Mouse (Mus musculus) right cerebral cortex, postnatal 4 days (tissue): ENCODE results near the gene Med29.

Experiments
- DNase-seq: peaks from one replicate; pipeline ENCODE4 v3.0.0-alpha.2; 2022

Gene Med29

DNA sequence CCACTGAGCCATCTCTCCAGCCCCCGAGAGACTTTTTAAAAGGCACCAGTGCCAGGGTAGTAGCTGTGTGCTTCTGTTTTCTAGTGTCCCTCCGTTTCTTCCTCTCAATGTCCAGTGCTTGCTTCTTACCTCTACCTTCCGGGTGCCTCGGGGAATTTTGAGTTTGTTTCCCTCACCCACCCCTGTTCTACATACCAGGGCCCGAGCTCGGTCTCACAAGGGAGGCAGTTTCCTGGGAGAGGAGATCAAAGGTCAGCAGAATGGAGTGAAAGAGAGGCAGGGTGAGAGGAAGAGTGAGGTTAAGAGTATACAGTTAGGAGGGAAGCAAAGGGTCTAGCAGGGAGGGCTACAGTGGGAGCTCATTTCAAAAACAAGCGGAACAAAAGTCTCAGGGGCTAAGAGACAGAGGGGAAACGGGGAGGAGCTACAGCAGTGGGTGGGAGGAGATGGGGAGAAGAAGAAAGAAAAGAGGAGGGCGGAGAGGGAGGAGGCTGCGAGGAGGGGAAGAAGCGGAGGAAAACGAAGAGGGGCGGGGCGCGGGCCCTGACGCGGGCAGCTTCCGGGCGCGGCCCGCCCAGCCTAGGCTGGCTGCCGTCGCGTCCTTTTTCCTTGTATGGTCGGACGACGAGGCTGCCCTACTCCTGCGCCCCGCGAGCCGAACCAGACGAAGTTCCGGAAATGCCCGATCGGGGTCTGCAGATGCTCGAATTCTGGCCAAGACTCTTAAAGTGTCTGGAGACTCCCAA lies 17.2 kb downstream of the Med29 start:
- DNase-seq: peak; percentile 72

GRCm38 (mm10) chr7:28374647-28375046 lies 17.9 kb downstream of the Med29 start:
- no peak for DNase-seq

GRCm38 (mm10) chr7:28373891-28374495 lies 18.5 kb downstream of the Med29 start:
- DNase-seq: no peak

DNA sequence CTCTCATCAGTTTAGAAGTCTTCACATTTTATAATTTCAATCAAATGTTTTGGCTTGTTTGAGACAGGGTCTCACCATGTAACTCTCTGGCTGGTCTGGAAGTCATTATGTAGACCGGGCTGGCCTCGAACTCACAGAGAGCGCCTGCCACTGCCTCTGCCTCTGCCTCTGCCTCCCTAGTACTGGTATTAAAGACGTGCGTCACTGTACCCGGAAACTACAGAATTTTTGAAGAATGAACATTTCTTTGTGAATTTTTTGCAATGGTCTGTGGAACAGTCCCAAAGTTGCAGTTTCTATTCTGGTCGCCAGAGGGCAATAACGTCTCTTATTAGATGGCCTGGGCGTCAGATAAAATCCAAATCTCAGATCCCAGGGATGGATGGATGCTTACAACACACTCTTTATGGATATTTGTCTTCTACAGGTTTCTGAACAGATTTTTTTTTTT lies 19.4 kb downstream of the Med29 start:
- peak; percentile 74 for DNase-seq

GRCm38 (mm10) chr7:28372251-28373108 lies 20.0 kb downstream of the Med29 start, which contains the start of gene Plekhg2:
Gene Plekhg2, minus strand, starts transcription at chr7:28372599.
- DNase-seq: peak; percentile 96

- DNase-seq: no peak
Observed at GRCm38 (mm10) chr7:28371514-28371989, 21.0 kb downstream of the Med29 start.

GRCm38 (mm10) chr7:28370977-28371513 lies 21.5 kb downstream of the Med29 start:
- DNase-seq: no peak

- no peak for DNase-seq
Observed at GRCm38 (mm10) chr7:28370051-28370450, 22.5 kb downstream of the Med29 start.

GRCm38 (mm10) chr7:28368276-28368920 lies 24.1 kb downstream of the Med29 start:
- no peak for DNase-seq

- DNase-seq: no peak
Observed at GRCm38 (mm10) chr7:28367663-28368275, 24.7 kb downstream of the Med29 start.

DNA sequence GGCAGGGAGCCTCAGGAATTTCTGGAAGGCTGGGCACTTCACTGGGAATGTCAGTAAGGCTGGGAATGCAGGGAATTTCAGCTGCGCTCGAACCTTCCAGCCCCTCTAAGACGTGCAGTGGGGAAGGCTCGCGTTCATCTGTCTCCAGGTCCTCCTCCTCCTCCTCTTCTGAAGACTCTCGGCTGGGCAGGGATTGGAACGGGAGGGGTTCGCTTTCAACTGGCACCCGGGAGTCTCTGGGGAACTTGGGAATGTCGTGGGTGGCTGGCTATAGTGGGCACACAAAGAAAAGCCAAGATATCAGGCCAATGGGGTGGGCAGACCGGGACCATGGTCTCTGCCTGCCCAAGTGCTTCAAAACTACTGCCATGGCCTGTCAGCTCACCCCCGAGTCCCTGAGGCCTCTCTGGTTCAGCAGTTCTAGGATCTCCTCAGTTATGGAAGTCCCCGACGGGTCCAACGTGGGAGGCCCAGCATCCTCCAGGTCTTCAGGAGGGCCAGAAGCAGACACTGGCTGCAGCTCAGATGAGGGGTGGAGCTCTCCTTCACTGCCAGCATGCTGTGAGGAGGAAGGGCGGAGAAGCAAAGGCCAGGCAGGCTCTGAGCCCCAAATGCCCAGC lies 30.0 kb downstream of the Med29 start:
- DNase-seq: no peak

- no peak for DNase-seq
Observed at GRCm38 (mm10) chr7:28361647-28362341, 30.7 kb downstream of the Med29 start.

- no peak for DNase-seq
Observed at GRCm38 (mm10) chr7:28360291-28360690, 32.2 kb downstream of the Med29 start.

GRCm38 (mm10) chr7:28359854-28360253 lies 32.7 kb downstream of the Med29 start:
- DNase-seq: no peak

GRCm38 (mm10) chr7:28358431-28358830 lies 34.1 kb downstream of the Med29 start:
- DNase-seq: no peak

DNA sequence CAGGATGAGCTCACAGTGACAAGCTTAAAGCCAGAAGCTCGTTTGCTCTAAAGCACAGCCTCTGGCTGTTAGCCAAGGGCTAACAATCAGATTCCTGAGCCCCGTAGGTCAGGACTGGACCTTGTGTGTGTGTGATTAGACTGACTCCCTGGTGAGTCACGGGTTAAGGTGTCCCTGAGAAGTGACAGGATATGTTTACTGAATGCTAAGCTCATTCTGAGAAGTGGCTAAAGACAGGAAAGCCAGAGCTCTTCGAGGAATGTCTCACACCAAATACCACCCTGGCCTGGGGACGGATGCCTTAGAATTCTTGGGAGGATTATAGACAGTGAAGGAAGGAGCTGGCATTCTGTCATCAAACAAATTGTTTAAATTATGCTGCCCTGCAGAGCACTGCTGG lies 34.5 kb downstream of the Med29 start:
- DNase-seq: no peak

DNA sequence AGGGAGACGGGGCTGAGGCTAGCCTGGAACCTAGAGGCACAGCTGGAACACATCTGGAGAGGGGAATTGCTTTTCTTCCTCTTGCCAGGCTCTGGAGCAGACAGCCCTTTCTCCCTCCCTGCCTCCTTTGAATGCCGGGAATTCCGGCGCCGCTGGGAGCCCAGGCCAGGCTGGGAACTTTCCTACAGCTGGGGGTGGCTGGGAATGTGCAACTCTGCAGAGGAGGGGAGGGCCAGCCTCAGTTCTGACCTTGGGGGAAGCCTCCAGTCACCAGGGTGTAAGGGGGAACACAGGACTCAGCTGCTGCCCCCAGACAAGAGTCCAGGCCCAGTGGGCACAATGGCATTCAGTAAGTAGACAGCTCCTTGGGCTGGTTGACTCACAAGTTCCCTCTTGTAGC lies 35.5 kb downstream of the Med29 start:
- DNase-seq: no peak

DNA sequence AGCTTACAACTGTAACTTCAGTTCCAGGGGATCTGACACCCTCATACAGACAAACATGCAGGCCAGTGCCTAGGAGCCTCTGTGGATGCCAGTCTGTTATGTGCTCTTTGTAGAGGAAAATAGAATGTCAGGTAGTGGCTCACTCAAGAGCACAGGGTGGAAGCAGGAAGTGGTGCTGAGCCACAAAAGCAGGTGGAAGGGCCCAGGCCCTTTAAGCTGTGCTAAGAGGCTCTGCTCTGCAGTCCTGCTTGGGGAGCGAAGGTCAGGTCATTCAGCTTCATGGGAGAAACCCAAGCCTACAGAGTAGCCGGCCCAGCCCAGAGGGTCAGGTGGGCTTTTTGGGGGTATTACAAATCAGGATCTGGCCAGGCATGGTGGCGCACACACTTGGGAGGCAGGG lies 37.3 kb downstream of the Med29 start:
- no peak for DNase-seq

GRCm38 (mm10) chr7:28354596-28354995 lies 37.9 kb downstream of the Med29 start:
- DNase-seq: no peak

DNA sequence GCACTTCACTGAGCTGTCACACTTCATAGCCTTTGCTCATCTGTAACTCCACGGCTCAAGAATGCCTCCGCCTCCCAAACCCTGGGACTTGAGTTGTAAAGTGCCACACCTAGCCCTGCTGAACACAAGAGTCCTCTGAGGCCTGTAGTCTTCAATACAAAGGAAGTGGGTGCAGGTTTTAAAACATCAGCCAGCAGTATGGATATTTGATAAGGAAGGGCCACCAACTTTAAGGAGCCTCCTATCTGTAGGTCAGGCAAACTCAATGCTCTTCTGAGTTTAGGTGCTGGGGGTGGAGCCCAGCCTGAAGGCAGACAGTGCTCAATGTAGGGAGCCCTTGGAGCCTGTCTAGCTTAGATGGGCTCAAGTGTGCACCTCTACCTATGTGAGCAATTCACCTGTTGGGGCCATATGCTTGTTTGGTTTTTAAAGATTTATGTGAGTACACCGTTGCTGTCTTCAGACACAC lies 38.4 kb downstream of the Med29 start:
- no peak for DNase-seq

DNA sequence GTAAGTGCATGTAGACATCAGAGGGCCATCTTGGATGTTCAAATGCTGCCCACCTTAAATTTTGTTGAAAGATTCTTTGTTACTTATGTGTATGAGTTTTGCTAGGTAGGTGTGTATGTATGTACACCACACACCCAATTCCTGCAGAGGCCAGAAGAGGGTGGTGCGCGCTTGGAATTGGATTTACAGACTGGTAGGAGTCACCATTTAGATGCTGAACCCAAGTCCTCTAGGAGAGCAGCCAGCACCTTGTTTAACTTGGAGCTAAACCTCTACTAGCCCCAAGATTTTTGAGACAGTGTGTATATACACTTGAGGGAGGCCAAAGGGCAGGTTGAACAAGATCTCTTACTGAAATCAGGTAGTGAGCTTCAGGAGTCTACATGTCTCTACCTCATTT lies 39.2 kb downstream of the Med29 start:
- DNase-seq: no peak
